Mouse (Mus musculus) ES-Bruce4 (cell line): ENCODE measurements around the gene Cdh15. TPM values are rescaled to one million over a fixed set of nuclear protein-coding genes. Genes with fewer than 3 reads are reported as not detected.

Source experiments
- H3K27ac ChIP-seq: 2 replicates; pipeline ENCODE4 v1.5.1; 2012; ENCODE audit warnings: low read length, inconsistent platforms; ENCODE audit not compliant: insufficient read depth
- H3K27me3 ChIP-seq: 2 replicates; pipeline ENCODE4 v1.6.1; 2012; ENCODE audit warnings: mild to moderate bottlenecking, low read length, inconsistent platforms; ENCODE audit not compliant: control insufficient read depth, poor library complexity, insufficient read depth, severe bottlenecking
- H3K36me3 ChIP-seq: 2 replicates; pipeline ENCODE4 v1.6.1; 2012; ENCODE audit warnings: inconsistent platforms, mild to moderate bottlenecking, low read length, moderate library complexity; ENCODE audit not compliant: control insufficient read depth, poor library complexity, insufficient read depth, severe bottlenecking
- H3K4me1 ChIP-seq: one replicate; pipeline ENCODE4 v1.8.1; 2011; ENCODE audit warnings: low read length; ENCODE audit not compliant: control insufficient read depth, insufficient read depth
- H3K4me3 ChIP-seq: 2 replicates; pipeline ENCODE4 v1.5.1; 2011; ENCODE audit warnings: low read depth, mild to moderate bottlenecking, low read length
- H3K9ac ChIP-seq: 2 replicates; pipeline ENCODE4 v1.6.1; 2012; ENCODE audit warnings: low read depth, mild to moderate bottlenecking, inconsistent platforms; ENCODE audit not compliant: poor library complexity, severe bottlenecking
- H3K9me3 ChIP-seq: replicated peaks from 2 replicates; pipeline ENCODE4 v1.6.1; 2012; ENCODE audit warnings: mild to moderate bottlenecking, low read length, inconsistent platforms; ENCODE audit not compliant: control insufficient read depth, poor library complexity, insufficient read depth, severe bottlenecking
- CTCF ChIP-seq: IDR thresholded peaks from one replicate; pipeline ENCODE4 v1.8.1; 2011; ENCODE audit warnings: low read depth, low read length
- EP300 ChIP-seq: IDR thresholded peaks from 2 replicates; pipeline ENCODE4 v1.6.1; 2011; ENCODE audit warnings: low read depth, low read length; ENCODE audit not compliant: insufficient read depth
- POLR2A ChIP-seq: IDR thresholded peaks from one replicate; pipeline ENCODE4 v1.8.1; 2011; ENCODE audit warnings: low read length; ENCODE audit not compliant: insufficient read depth
- polyA plus RNA-seq: library from polyadenylated mRNA; stranded (reverse); fragments of >200 nt; gene quantifications from 2 replicates; pipeline ENCODE4 v1.2.4, GENCODE M21; 2011; ENCODE audit warnings: low read depth; ENCODE audit not compliant: missing spikeins, insufficient read depth, insufficient read length

The Cdh15 gene
- polyA plus RNA-seq, 1 experiment = 0.36 TPM

DNA sequence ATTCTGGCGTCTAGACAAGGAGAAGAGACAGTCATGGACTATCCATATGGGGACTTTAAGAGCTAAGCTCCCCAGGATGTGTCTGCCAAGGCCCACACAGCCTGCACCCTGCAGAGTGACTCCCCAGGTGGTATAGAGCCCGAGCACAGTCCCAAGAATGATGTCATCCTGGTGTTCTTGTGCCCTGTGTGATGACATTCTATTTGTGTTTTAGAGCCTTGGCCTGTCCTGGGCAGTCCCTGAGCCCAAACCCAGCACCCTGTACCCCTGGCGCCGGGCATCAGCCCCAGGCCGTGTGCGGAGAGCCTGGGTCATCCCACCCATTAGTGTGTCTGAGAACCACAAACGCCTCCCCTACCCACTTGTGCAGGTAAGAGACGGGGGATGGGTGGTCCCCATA, 8.5 kb downstream of the Cdh15 start:
- Histone ChIP-seq H3K9me3 (no peaks in the 10 kb centered on the region), H3K4me1 (no peaks in the 10 kb centered on the region), H3K27me3 (no peaks in the 10 kb centered on the region), H3K4me3 (no peak overlapping the region), H3K36me3 (no peaks in the 10 kb centered on the region), H3K9ac (no peak overlapping the region), H3K27ac (no peak overlapping the region)
- TF ChIP-seq CTCF (no peak), POLR2A (no peak), EP300 (no peak)

DNA sequence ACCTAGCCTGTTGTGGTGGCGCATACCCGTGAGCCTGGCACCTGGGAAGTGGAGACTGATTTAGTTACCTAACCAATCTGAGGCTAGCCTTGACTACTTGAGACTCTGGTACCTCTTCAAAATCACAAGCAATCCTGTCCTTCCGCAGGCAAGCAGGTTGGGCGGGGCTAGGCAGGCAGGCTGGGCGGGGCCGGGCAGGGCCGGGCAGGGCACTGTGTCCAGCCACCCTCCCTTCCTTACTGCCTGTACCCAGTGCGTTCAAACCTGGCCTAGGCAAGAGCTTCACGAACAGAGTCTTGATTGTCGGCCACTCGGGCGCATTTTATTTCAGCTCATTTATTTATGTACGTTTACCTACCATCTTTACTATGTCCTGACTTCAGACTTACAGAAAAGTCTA, 12.1 kb downstream of the Cdh15 start:
- Histone ChIP-seq H3K4me1 (no peaks in the 10 kb centered on the region), H3K4me3 (no peak overlapping the region), H3K9me3 (peaks cover 14% of the 10 kb centered on the region), H3K27ac (no peak overlapping the region), H3K36me3 (no peaks in the 10 kb centered on the region), H3K27me3 (no peaks in the 10 kb centered on the region), H3K9ac (no peak overlapping the region)
- TF ChIP-seq POLR2A = no peak
- TF ChIP-seq EP300 = no peak
- no peak for TF ChIP-seq CTCF

DNA sequence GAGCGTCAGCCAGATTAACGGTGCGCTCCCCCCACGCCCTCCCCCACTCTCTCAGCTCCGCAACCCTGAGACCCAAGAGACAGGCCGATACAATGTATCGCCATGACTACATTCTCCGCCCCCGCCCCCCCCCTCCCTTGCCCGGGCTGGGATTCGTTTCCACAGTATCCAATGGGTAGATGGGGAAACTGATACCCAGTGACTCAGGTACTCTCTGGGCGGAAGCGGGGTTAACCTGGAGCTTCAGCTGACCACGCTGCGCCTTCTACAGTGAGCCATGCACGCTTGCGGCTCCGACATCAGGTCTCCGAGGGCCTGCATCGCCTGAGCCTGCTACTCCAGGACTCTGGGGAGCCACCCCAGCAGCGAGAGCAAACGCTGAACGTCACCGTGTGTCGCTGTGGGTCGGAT, 17.0 kb downstream of the Cdh15 start:
- Histone ChIP-seq H3K9ac (no peak overlapping the region), H3K4me3 (no peak overlapping the region), H3K4me1 (no peaks in the 10 kb centered on the region), H3K27me3 (no peaks in the 10 kb centered on the region), H3K9me3 (peaks cover 24% of the 10 kb centered on the region), H3K27ac (no peak overlapping the region), H3K36me3 (no peaks in the 10 kb centered on the region)
- TF ChIP-seq EP300 = no peak
- TF ChIP-seq POLR2A = no peak
- no peak for TF ChIP-seq CTCF

DNA sequence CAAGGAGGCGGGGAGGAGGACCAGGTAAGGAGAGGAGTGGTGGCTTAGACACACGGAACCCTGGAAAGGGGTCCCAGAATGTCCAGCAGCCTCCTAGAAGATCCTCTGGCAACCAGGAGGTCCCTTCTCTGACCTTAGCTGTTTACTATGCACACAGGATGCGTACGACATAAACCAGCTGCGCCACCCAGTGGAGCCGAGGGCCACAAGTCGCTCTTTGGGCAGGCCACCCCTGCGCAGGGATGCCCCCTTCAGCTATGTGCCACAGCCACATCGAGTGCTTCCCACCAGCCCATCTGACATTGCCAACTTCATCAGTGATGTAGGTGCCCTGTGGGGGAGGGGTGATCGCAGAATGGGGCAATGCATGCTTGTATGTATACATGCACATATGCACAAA, 17.7 kb downstream of the Cdh15 start:
- no peak overlapping the region for H3K4me3 ChIP-seq
- no peaks in the 10 kb centered on the region for H3K36me3 ChIP-seq
- peaks cover 24% of the 10 kb centered on the region for H3K9me3 ChIP-seq
- no peak overlapping the region for H3K9ac ChIP-seq
- H3K27me3 ChIP-seq = no peaks in the 10 kb centered on the region
- TF ChIP-seq EP300 (no peak), CTCF (no peak), POLR2A (no peak)
- no peak overlapping the region for H3K27ac ChIP-seq
- H3K4me1 ChIP-seq = no peaks in the 10 kb centered on the region

DNA sequence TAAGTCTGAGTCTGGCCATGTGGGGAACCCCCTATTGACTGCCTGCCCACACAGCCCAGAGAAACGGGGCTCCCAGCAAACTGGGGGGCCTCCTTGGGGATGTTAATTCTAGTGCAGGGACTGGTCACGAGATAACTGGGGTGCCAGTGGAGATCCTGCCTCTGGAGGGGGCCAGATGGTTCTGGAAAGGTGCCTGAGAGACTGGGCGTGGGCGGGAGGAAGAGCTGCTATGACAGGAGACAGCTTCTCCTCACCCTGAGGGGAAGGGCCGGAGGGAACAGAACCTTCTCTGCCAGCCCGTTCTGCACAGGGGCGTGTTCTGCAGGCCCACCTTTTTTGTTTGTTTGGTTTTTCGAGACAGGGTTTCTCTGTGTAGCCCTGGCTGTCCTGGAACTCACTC, 18.5 kb downstream of the Cdh15 start:
- Histone ChIP-seq H3K4me3 (no peak overlapping the region), H3K27ac (no peak overlapping the region), H3K36me3 (no peaks in the 10 kb centered on the region), H3K27me3 (no peaks in the 10 kb centered on the region), H3K4me1 (no peaks in the 10 kb centered on the region), H3K9ac (no peak overlapping the region), H3K9me3 (peaks cover 24% of the 10 kb centered on the region)
- TF ChIP-seq CTCF = no peak

DNA sequence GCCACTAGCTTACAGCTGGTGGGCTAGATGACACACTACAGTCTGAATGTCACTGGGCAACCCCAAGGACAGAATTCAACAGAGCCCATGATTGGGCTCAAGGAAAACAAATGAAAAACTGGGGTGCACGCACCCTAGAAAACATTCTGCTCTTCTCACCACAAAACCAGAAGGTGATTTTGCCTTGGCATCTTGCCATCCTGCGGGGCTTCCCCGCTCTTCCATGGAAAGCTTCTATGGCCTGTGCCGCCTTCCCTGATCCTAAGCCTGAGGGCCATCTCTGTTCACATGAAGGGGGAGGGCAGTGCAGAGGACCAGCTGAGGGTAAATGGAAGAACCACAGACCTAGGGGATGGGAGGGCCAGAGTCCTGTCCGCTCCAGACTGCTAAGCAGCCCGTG, 20.2 kb downstream of the Cdh15 start:
- no peaks in the 10 kb centered on the region for H3K27me3 ChIP-seq
- no peak overlapping the region for H3K4me3 ChIP-seq
- TF ChIP-seq EP300 (no peak), POLR2A (no peak), CTCF (no peak)
- no peaks in the 10 kb centered on the region for H3K4me1 ChIP-seq
- no peak overlapping the region for H3K9ac ChIP-seq
- peaks cover 24% of the 10 kb centered on the region for H3K9me3 ChIP-seq
- H3K36me3 ChIP-seq = no peaks in the 10 kb centered on the region
- no peak overlapping the region for H3K27ac ChIP-seq
